In genomic region chr11:3913316-3914108, GRCm38 (mm10) we compare ENCODE assay signal across 8 mouse cellular contexts. TPM values are rescaled to one million over a fixed set of nuclear protein-coding genes. Genes with fewer than 3 reads are reported as not detected.
A peak's percentile ranks its signal among the peaks of the same experiment; 100 is the strongest.
DNase-seq lines count a peak whose midpoint lies in the region; ATAC-seq lines count a peak whose summit lies in the region.

No protein-coding gene starts in this region.

- peak; percentile 85 for ATAC-seq in intestine, embryonic 16.5 days

- peak; percentile 95 for DNase-seq in adrenal gland, postnatal 10 days
- DNase-seq in embryo, embryonic 9.5 days (ENCODE audit: extremely low spot score) = peak; percentile 88
- DNase-seq in gastrocnemius, postnatal 4 days (ENCODE audit: low spot score in 2 of 2) = peak; percentile 78 to 88
- DNase-seq in left cerebral cortex, postnatal 36 days (ENCODE audit: low spot score in 2 of 2) = peak; percentile 94 to 95
- DNase-seq in midbrain, embryonic 10.5 days (ENCODE audit: low spot score) = peak; percentile 88
- DNase-seq in right cerebral cortex, postnatal 36 days (ENCODE audit: low spot score in 2 of 2) = peak; percentile 92 to 95
- DNase-seq in urinary bladder, postnatal 4 days (ENCODE audit: low spot score in 2 of 2) = peak; percentile 85 to 89

- peaks cover 4% of the 10 kb centered on the region; the same call in 1 of the 2 replicates for H3K27me3 ChIP-seq in intestine, embryonic 16.5 days (replicated peaks; ENCODE audit: control insufficient read depth, insufficient read depth, low read length)
- peaks cover 22% of the 10 kb centered on the region for H3K27me3 ChIP-seq in midbrain, embryonic 10.5 days (ENCODE audit: low read depth, poor library complexity, severe bottlenecking)

- H3K4me3 ChIP-seq in intestine, embryonic 16.5 days (ENCODE audit: low read length) = peak overlapping the region; percentile 59
- H3K4me3 ChIP-seq in midbrain, embryonic 10.5 days = peak overlapping the region; percentile 76

- peak overlapping the region; percentile 67 for H3K9ac ChIP-seq in intestine, embryonic 16.5 days (ENCODE audit: low read depth, low read length)

- no peaks in the 10 kb centered on the region for H3K9me3 ChIP-seq in intestine, embryonic 16.5 days (ENCODE audit: control insufficient read depth, low read length)
- no peaks in the 10 kb centered on the region for H3K9me3 ChIP-seq in midbrain, embryonic 10.5 days (replicated peaks)

- peak overlapping the region; percentile 89 for H3K4me2 ChIP-seq in intestine, embryonic 16.5 days (ENCODE audit: low read depth, low read length)

- intact Hi-C loops in left cerebral cortex, postnatal 36 days (cut with DNase I) = loop anchor here (2.0 to 10.0 kb wide), 5 partner anchors 19 to 459 kb away; partner anchors contain the start of genes 4921536K21Rik, Dusp18 and Rnf185

- H3K36me3 ChIP-seq in intestine, embryonic 16.5 days (ENCODE audit: control insufficient read depth, insufficient read depth, low read length) = no peaks in the 10 kb centered on the region
- H3K36me3 ChIP-seq in midbrain, embryonic 10.5 days = no peaks in the 10 kb centered on the region

- H3K4me1 ChIP-seq in intestine, embryonic 16.5 days (ENCODE audit: control insufficient read depth, insufficient read depth, low read length) = peaks cover 13% of the 10 kb centered on the region
- peaks cover 48% of the 10 kb centered on the region for H3K4me1 ChIP-seq in midbrain, embryonic 10.5 days

- peak overlapping the region; percentile 30 for H3K27ac ChIP-seq in intestine, embryonic 16.5 days (ENCODE audit: low read length)
- peak overlapping the region; percentile 83 for H3K27ac ChIP-seq in midbrain, embryonic 10.5 days (replicated peaks)

- under 1% methylated on average over 65 of the region's 65 CpGs for WGBS in intestine, embryonic 16.5 days
- under 1% methylated on average over 65 of the region's 65 CpGs for WGBS in midbrain, embryonic 10.5 days

RNA-seq across cellular contexts. Expression of gene Slc35e4, which starts 1.0 kb away (rescaled TPM):
- 1 to 10 TPM; 3.7 to 4.6 TPM for total RNA-seq in adrenal gland, postnatal 10 days (2021)
- 10 to 100 TPM; 11.1 to 11.5 TPM for total RNA-seq in gastrocnemius, postnatal 4 days (2021)
- 2.9 and 3.1 TPM in 2 replicates for polyA plus RNA-seq in intestine, embryonic 16.5 days (2015; fragmentation: Nextera tagmentation; extraction: Ambion mirVana)
- 10 to 100 TPM; 18.5 to 23.0 TPM for total RNA-seq in left cerebral cortex, postnatal 36 days (2021)
- polyA plus RNA-seq in midbrain, embryonic 10.5 days (2016; fragmentation: Nextera tagmentation; extraction: Ambion mirVana) = 5.2 and 5.5 TPM in 2 replicates

RNA-seq across cellular contexts. Expression of gene Tcn2, which starts 18.4 kb away (rescaled TPM):
- total RNA-seq in adrenal gland, postnatal 10 days (2021) = 100 to 1,000 TPM in 1 of 2 experiments, 10 to 100 TPM in 1; 91.7 to 108 TPM
- total RNA-seq in gastrocnemius, postnatal 4 days (2021) = 10 to 100 TPM; 25.2 to 32.3 TPM
- 95.3 and 122 TPM in 2 replicates for polyA plus RNA-seq in intestine, embryonic 16.5 days (2015; fragmentation: Nextera tagmentation; extraction: Ambion mirVana)
- total RNA-seq in left cerebral cortex, postnatal 36 days (2021) = 10 to 100 TPM; 18.2 to 20.0 TPM
- 24.5 and 28.1 TPM in 2 replicates for polyA plus RNA-seq in midbrain, embryonic 10.5 days (2016; fragmentation: Nextera tagmentation; extraction: Ambion mirVana)

RNA-seq across cellular contexts. Expression of gene Dusp18, which starts 18.5 kb away (rescaled TPM):
- 1 to 10 TPM; 4.6 to 5.2 TPM for total RNA-seq in adrenal gland, postnatal 10 days (2021)
- 1 to 10 TPM; 4.3 to 4.7 TPM for total RNA-seq in gastrocnemius, postnatal 4 days (2021)
- polyA plus RNA-seq in intestine, embryonic 16.5 days (2015; fragmentation: Nextera tagmentation; extraction: Ambion mirVana) = 5.2 and 5.6 TPM in 2 replicates
- 10 to 100 TPM; 23.7 to 26.4 TPM for total RNA-seq in left cerebral cortex, postnatal 36 days (2021)
- polyA plus RNA-seq in midbrain, embryonic 10.5 days (2016; fragmentation: Nextera tagmentation; extraction: Ambion mirVana) = 18.9 and 23.2 TPM in 2 replicates

RNA-seq across cellular contexts. Expression of gene 4921536K21Rik, which starts 18.6 kb away (rescaled TPM):
- total RNA-seq in adrenal gland, postnatal 10 days (2021) = under 1 TPM; 0.55 to 0.63 TPM
- under 1 TPM; 0.17 to 0.21 TPM for total RNA-seq in gastrocnemius, postnatal 4 days (2021)
- polyA plus RNA-seq in intestine, embryonic 16.5 days (2015; fragmentation: Nextera tagmentation; extraction: Ambion mirVana) = 0.37 and 0.39 TPM in 2 replicates
- total RNA-seq in left cerebral cortex, postnatal 36 days (2021) = under 1 TPM; 0.32 to 0.70 TPM
- 1.4 and 1.5 TPM in 2 replicates for polyA plus RNA-seq in midbrain, embryonic 10.5 days (2016; fragmentation: Nextera tagmentation; extraction: Ambion mirVana)

RNA-seq across cellular contexts. Expression of gene Osbp2, which starts 49.8 kb away (rescaled TPM):
- total RNA-seq in adrenal gland, postnatal 10 days (2021) = 1 to 10 TPM; 1.9 to 2.4 TPM
- total RNA-seq in gastrocnemius, postnatal 4 days (2021) = 1 to 10 TPM; 1.1 to 1.7 TPM
- 0.28 and 0.45 TPM in 2 replicates for polyA plus RNA-seq in intestine, embryonic 16.5 days (2015; fragmentation: Nextera tagmentation; extraction: Ambion mirVana)
- total RNA-seq in left cerebral cortex, postnatal 36 days (2021) = 100 to 1,000 TPM; 128 to 164 TPM
- polyA plus RNA-seq in midbrain, embryonic 10.5 days (2016; fragmentation: Nextera tagmentation; extraction: Ambion mirVana) = 1.4 and 2.2 TPM in 2 replicates

Comparison
In these comparisons a context has a peak if more than half of its experiments do, and no peak if none do; other contexts are left out.
1. Peak in every context shown above with its lines: DNase-seq, ATAC-seq, H3K4me3 ChIP-seq and H3K27ac ChIP-seq.